Mouse (Mus musculus) kidney, postnatal 4 days (tissue): ENCODE measurements around the gene Aen.
A peak's percentile ranks its signal among the peaks of the same experiment; 100 is the strongest.

Source experiments
- DNase-seq, 2 experiments: peaks; one replicate each; pipeline ENCODE4 v3.0.0; 2021; ENCODE audit warnings: mixed read lengths in 2 of 2

Aen gene

GRCm38 (mm10) chr7:78895653-78896333 lies at the start of gene Aen:
Gene Aen, plus strand, starts transcription at chr7:78895854.
- peak; percentile 99 to 100 for DNase-seq

GRCm38 (mm10) chr7:78846066-78846716 lies 49.5 kb upstream of the Aen start:
- DNase-seq: no peak

GRCm38 (mm10) chr7:78846737-78847434 lies 48.8 kb upstream of the Aen start, which contains the start of gene Det1:
Gene Det1, minus strand, starts transcription at chr7:78847263.
- DNase-seq: peak; percentile 95 to 96

- DNase-seq: no peak
Observed at GRCm38 (mm10) chr7:78854051-78854450, 41.6 kb upstream of the Aen start.

GRCm38 (mm10) chr7:78855044-78855655 lies 40.5 kb upstream of the Aen start:
- no peak for DNase-seq

GRCm38 (mm10) chr7:78863796-78864445 lies 31.7 kb upstream of the Aen start:
- DNase-seq: no peak

GRCm38 (mm10) chr7:78864446-78864802 lies 31.2 kb upstream of the Aen start:
- no peak for DNase-seq

GRCm38 (mm10) chr7:78865212-78865949 lies 30.3 kb upstream of the Aen start:
- DNase-seq: no peak

GRCm38 (mm10) chr7:78868731-78869130 lies 26.9 kb upstream of the Aen start:
- no peak for DNase-seq

- DNase-seq: no peak
Observed at GRCm38 (mm10) chr7:78872366-78872765, 23.3 kb upstream of the Aen start.

GRCm38 (mm10) chr7:78872831-78873230 lies 22.8 kb upstream of the Aen start:
- no peak for DNase-seq

GRCm38 (mm10) chr7:78881607-78882468 lies 13.8 kb upstream of the Aen start:
- no peak for DNase-seq

- peak in 1 of 2 experiments; percentile 19 for DNase-seq
Observed at GRCm38 (mm10) chr7:78882469-78882837, 13.2 kb upstream of the Aen start.

GRCm38 (mm10) chr7:78883016-78883725 lies 12.5 kb upstream of the Aen start:
- peak in 1 of 2 experiments; percentile 35 for DNase-seq

- DNase-seq: no peak
Observed at GRCm38 (mm10) chr7:78883726-78884060, 12.0 kb upstream of the Aen start.

- DNase-seq: no peak
Observed at GRCm38 (mm10) chr7:78884139-78884538, 11.5 kb upstream of the Aen start.

- DNase-seq: no peak
Observed at GRCm38 (mm10) chr7:78885404-78885803, 10.2 kb upstream of the Aen start.

GRCm38 (mm10) chr7:78886496-78886895 lies 9.2 kb upstream of the Aen start:
- DNase-seq: no peak

GRCm38 (mm10) chr7:78887431-78887842 lies 8.2 kb upstream of the Aen start:
- peak in 1 of 2 experiments; percentile 5 for DNase-seq

- peak; percentile 91 to 95 for DNase-seq
Observed at GRCm38 (mm10) chr7:78890641-78891040, 5.0 kb upstream of the Aen start.

- peak in 1 of 2 experiments; percentile 1 for DNase-seq
Observed at GRCm38 (mm10) chr7:78893917-78894316, 1.7 kb upstream of the Aen start.
